Mouse (Mus musculus) megakaryocyte, embryonic 14.5 days (primary cell): Measurements from ENCODE around the gene Pola2.

Source experiments
- FLI1 ChIP-seq: IDR thresholded peaks from 2 replicates; pipeline ENCODE4 v1.6.1; 2012; ENCODE audit warnings: low read length, inconsistent platforms, mixed read lengths
- GATA1 ChIP-seq: IDR thresholded peaks from 3 replicates; pipeline ENCODE4 v1.6.1; 2012; ENCODE audit warnings: mixed read lengths, low read length, inconsistent platforms, borderline replicate concordance

GRCm38 (mm10) chr19:5893282-5894001, 70.6 kb downstream of the Pola2 start:
- TF ChIP-seq GATA1 (no peak), FLI1 (no peak)
